Mouse (Mus musculus): ENCODE measurements at regions not wholly inside any gene's neighbourhood (a gene's known extent, or its start where the extent isn't known, plus 50 kb on each side); places are given as distances from the start of the nearest gene placed in this dataset.
"Not testable (repeated sequence)": the region's sequence is repeated elsewhere in the genome, so short reads cannot be mapped to it uniquely, and the experiment has no call there.

DNA sequence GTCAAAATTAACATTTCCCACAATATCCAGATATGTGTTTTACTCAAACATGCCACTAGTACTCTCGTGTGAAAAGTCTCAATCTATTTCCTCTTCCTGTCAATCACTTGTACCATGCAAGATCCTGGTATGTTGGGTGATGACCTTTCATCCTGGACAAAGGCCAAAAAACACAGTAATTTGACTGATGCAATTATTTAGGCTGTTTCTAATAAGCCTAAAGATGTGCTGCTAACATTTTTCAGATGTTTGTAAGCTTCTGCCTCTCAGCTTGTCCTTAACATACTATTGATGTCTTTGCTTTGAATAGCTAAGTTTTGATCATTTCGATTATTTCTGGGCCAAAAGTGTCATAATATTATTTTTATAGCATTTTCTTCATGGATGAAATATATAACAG is 418.4 kb upstream of the Arrdc4 start:
- Histone ChIP-seq H3K27me3 (ENCODE audit: insufficient read depth, low read length) (no peaks in the 10 kb centered on the region), H3K4me1 (replicated peaks; ENCODE audit: low read depth, low read length) (no peaks in the 10 kb centered on the region), H3K36me3 (ENCODE audit: insufficient read depth, low read length) (no peaks in the 10 kb centered on the region), H3K4me3 (replicated peaks; ENCODE audit: low read length) (no peak overlapping the region), H3K9me3 (ENCODE audit: low read length) (no peaks in the 10 kb centered on the region)
- no peak for TF ChIP-seq NANOG (IDR thresholded peaks at IDR 0.05; ENCODE audit: borderline replicate concordance, low read length)
- TF ChIP-seq CTCF (conservative IDR thresholded peaks at IDR 0.05; ENCODE audit: low read length), result no peak
- TF ChIP-seq POU5F1 (IDR thresholded peaks at IDR 0.05; ENCODE audit: borderline replicate concordance, low read length), result no peak

DNA sequence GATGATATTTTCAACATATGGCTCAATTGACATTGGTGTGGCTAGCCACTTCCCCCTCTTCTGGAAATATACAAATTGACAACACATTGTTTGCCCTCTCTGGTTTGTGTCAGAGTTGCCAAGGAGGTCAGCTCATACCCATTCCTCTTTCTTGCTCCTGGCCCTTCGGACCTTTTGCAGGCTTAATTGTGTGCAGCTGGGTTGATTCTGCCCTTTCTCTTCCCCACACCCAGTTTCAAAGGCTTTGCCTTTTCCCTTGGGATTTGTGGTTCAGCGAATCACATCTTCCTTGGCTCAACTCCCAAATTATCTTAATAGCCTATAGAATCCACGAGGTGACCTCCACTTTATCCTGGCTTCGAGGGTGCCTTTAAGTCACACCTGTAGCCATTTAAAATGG is 412.9 kb upstream of the Arrdc4 start:
- no peaks in the 10 kb centered on the region for H3K27me3 ChIP-seq (ENCODE audit: insufficient read depth, low read length)
- H3K36me3 ChIP-seq (ENCODE audit: insufficient read depth, low read length), result no peaks in the 10 kb centered on the region
- H3K9me3 ChIP-seq (ENCODE audit: low read length), result no peaks in the 10 kb centered on the region
- TF ChIP-seq POU5F1 (IDR thresholded peaks at IDR 0.05; ENCODE audit: borderline replicate concordance, low read length), result no peak
- no peak for TF ChIP-seq CTCF (conservative IDR thresholded peaks at IDR 0.05; ENCODE audit: low read length)
- no peak for TF ChIP-seq NANOG (IDR thresholded peaks at IDR 0.05; ENCODE audit: borderline replicate concordance, low read length)
- no peak overlapping the region for H3K4me3 ChIP-seq (replicated peaks; ENCODE audit: low read length)
- no peaks in the 10 kb centered on the region for H3K4me1 ChIP-seq (replicated peaks; ENCODE audit: low read depth, low read length)

DNA sequence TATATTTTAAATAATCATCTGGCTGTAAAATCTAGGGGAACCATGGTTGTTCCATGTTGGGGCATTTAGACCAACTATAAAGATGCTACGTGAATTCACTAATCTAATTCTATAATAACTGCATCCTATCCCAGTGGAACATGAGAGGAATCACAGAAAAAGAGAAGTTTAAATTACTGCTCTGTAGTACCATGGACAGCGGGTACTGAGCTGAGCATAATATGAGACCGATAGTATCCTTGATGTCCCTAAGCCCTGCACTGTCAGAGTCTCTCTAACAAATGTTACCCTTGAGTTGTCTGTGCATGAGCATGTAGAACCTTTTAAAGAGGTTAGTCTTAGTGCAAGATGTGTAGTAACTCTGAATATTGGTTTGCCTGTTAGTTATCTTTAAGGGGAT is 393.3 kb upstream of the Arrdc4 start:
- H3K27me3 ChIP-seq (ENCODE audit: insufficient read depth, low read length), result no peaks in the 10 kb centered on the region
- no peak for TF ChIP-seq NANOG (IDR thresholded peaks at IDR 0.05; ENCODE audit: borderline replicate concordance, low read length)
- TF ChIP-seq CTCF (conservative IDR thresholded peaks at IDR 0.05; ENCODE audit: low read length), result no peak
- TF ChIP-seq POU5F1 (IDR thresholded peaks at IDR 0.05; ENCODE audit: borderline replicate concordance, low read length), result no peak
- H3K9me3 ChIP-seq (ENCODE audit: low read length), result no peaks in the 10 kb centered on the region
- H3K4me1 ChIP-seq (replicated peaks; ENCODE audit: low read depth, low read length), result no peaks in the 10 kb centered on the region
- no peaks in the 10 kb centered on the region for H3K36me3 ChIP-seq (ENCODE audit: insufficient read depth, low read length)
- no peak overlapping the region for H3K4me3 ChIP-seq (replicated peaks; ENCODE audit: low read length)

DNA sequence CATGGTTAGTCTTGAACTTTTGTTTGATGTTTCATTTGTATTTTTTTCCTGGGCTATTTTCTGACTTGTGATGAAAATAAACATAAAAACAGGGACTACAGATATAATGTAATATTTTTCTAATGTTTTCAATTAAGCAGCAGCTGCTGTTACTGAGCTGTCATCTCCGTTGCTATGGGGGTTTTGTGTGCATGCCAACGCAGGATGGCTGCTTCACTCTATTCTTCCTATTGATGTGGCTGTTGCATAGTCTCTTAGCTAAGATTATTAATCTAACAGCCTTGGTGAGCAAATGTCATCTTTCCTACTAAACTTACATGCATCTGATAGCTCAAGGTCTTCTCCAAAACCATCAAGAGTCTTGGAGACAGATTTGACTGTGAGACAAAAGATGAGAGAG is 384.4 kb upstream of the Arrdc4 start:
- TF ChIP-seq POU5F1 (IDR thresholded peaks at IDR 0.05; ENCODE audit: borderline replicate concordance, low read length) (no peak), NANOG (IDR thresholded peaks at IDR 0.05; ENCODE audit: borderline replicate concordance, low read length) (no peak), CTCF (conservative IDR thresholded peaks at IDR 0.05; ENCODE audit: low read length) (no peak)
- H3K4me3 ChIP-seq (replicated peaks; ENCODE audit: low read length), result no peak overlapping the region
- no peaks in the 10 kb centered on the region for H3K27me3 ChIP-seq (ENCODE audit: insufficient read depth, low read length)
- no peaks in the 10 kb centered on the region for H3K36me3 ChIP-seq (ENCODE audit: insufficient read depth, low read length)
- no peaks in the 10 kb centered on the region for H3K4me1 ChIP-seq (replicated peaks; ENCODE audit: low read depth, low read length)
- H3K9me3 ChIP-seq (ENCODE audit: low read length), result no peaks in the 10 kb centered on the region

DNA sequence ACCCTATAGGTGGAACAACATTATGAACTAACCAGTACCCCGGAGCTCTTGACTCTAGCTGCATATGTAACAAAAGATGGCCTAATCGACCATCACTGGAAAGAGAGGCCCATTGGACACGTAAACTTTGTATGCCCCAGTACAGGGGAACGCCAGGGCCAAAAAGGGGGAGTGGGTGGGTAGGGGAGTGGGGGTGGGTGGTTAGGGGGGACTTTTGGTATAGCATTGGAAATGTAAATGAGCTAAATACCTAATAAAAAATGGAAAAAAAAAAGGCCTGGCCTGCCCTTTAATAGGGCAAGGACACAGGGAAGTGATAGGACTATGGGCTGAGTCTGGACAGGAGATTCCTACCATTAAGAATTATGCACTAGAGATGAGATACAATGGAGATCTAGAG is 352.7 kb upstream of the Arrdc4 start:
- H3K36me3 ChIP-seq (ENCODE audit: insufficient read depth, low read length); H3K4me3 ChIP-seq (replicated peaks; ENCODE audit: low read length); H3K27me3 ChIP-seq (ENCODE audit: insufficient read depth, low read length); H3K4me1 ChIP-seq (replicated peaks; ENCODE audit: low read depth, low read length); H3K9me3 ChIP-seq (ENCODE audit: low read length): not testable (repeated sequence)

DNA sequence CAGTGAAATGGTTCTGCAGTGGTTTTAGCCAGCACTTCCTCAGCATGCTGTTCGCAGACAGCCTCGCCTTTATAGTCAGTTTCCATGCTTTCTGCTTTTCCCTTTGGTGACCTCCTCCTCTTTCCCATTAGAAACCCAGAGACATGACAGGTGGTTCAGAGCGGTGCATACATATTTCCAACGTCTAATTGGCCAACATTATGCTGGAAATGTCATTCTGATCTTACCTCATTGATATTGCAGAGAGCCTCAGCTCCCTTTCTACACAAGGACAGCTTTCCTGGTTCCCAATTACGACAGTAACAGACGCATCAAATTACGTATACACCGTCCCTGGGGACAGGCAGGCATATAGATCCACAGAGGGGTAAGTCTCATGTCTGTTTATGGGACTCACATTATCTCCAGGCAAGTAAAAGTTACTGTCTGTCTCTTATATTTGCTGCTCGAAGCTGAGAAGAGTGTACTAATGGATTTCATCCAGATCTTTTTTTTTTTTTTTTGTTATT is 348.6 kb upstream of the Arrdc4 start:
- no peaks in the 10 kb centered on the region for H3K4me1 ChIP-seq (replicated peaks; ENCODE audit: low read depth, low read length)
- H3K9me3 ChIP-seq (ENCODE audit: low read length), result no peaks in the 10 kb centered on the region
- TF ChIP-seq POU5F1 (IDR thresholded peaks at IDR 0.05; ENCODE audit: borderline replicate concordance, low read length), result no peak
- TF ChIP-seq NANOG (IDR thresholded peaks at IDR 0.05; ENCODE audit: borderline replicate concordance, low read length), result no peak
- no peak for TF ChIP-seq CTCF (conservative IDR thresholded peaks at IDR 0.05; ENCODE audit: low read length)
- no peaks in the 10 kb centered on the region for H3K36me3 ChIP-seq (ENCODE audit: insufficient read depth, low read length)
- H3K4me3 ChIP-seq (replicated peaks; ENCODE audit: low read length), result no peak overlapping the region
- no peaks in the 10 kb centered on the region for H3K27me3 ChIP-seq (ENCODE audit: insufficient read depth, low read length)

DNA sequence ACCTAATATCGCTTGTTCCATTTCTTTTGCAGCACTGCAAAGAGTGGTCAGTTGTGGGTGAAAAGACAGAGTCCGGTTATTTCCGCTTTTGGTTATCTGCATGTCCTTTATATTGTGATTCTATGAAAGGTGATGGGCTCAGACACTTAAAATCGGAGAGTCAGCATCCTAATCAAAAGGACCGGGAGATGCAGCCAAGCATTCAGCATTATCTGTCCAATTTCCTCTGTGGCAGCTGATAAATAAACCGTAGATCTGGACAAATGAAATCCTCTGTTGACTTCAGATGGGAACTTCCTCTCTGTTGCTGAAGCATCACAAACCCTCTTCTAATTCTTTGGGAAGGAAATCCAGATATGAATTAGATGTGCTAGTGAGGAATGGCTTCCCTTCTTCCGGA is 325.7 kb upstream of the Arrdc4 start:
- Histone ChIP-seq H3K9me3 (ENCODE audit: low read length) (no peaks in the 10 kb centered on the region), H3K4me3 (replicated peaks; ENCODE audit: low read length) (no peak overlapping the region), H3K36me3 (ENCODE audit: insufficient read depth, low read length) (no peaks in the 10 kb centered on the region), H3K4me1 (replicated peaks; ENCODE audit: low read depth, low read length) (no peaks in the 10 kb centered on the region), H3K27me3 (ENCODE audit: insufficient read depth, low read length) (no peaks in the 10 kb centered on the region)
- TF ChIP-seq POU5F1 (IDR thresholded peaks at IDR 0.05; ENCODE audit: borderline replicate concordance, low read length) (no peak), CTCF (conservative IDR thresholded peaks at IDR 0.05; ENCODE audit: low read length) (no peak), NANOG (IDR thresholded peaks at IDR 0.05; ENCODE audit: borderline replicate concordance, low read length) (no peak)

DNA sequence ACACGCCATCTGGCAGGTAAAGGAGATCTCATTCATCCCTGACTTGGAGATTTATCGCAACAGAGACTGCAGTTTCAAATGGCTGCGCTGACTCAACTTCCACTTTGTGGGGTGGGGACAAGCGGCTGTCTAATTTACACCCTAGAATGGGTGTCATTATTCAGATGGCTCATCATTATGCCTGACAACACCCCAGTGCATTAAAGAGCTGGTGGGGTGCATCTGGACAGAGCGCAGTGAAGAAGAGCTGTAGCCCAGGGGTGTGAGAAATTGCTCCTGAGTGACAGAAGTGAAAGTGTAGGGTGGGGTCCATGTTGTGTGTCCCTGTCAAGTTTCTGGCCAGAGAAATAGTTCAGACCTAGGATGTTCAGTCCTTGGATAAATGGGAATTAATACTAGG is 314.0 kb upstream of the Arrdc4 start:
- no peak overlapping the region for H3K4me3 ChIP-seq (replicated peaks; ENCODE audit: low read length)
- no peaks in the 10 kb centered on the region for H3K36me3 ChIP-seq (ENCODE audit: insufficient read depth, low read length)
- H3K9me3 ChIP-seq (ENCODE audit: low read length), result no peaks in the 10 kb centered on the region
- H3K27me3 ChIP-seq (ENCODE audit: insufficient read depth, low read length), result no peaks in the 10 kb centered on the region
- H3K4me1 ChIP-seq (replicated peaks; ENCODE audit: low read depth, low read length), result no peaks in the 10 kb centered on the region
- TF ChIP-seq CTCF (conservative IDR thresholded peaks at IDR 0.05; ENCODE audit: low read length), result no peak
- TF ChIP-seq NANOG (IDR thresholded peaks at IDR 0.05; ENCODE audit: borderline replicate concordance, low read length), result no peak
- TF ChIP-seq POU5F1 (IDR thresholded peaks at IDR 0.05; ENCODE audit: borderline replicate concordance, low read length), result no peak

DNA sequence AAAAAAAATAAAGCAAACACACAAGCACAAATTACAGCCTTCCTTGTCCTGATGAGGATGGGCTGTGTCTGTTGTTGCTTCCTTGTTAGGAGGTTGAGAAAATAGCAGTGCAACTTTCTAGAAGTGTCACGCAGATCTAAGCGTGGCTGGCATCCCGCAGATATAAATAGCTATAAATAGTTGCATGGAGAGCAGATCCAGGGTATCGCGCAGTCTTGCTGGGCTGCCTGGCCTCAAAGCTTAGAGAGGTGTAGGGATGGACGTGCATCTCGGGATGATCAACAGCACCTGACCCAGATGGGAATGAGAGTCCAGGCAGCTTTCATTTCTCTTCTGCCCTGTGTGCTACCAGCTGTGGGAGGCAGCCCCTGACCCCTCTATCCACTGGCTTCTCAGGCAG is 313.5 kb upstream of the Arrdc4 start:
- Histone ChIP-seq H3K9me3 (ENCODE audit: low read length) (no peaks in the 10 kb centered on the region), H3K36me3 (ENCODE audit: insufficient read depth, low read length) (no peaks in the 10 kb centered on the region), H3K27me3 (ENCODE audit: insufficient read depth, low read length) (no peaks in the 10 kb centered on the region), H3K4me1 (replicated peaks; ENCODE audit: low read depth, low read length) (no peaks in the 10 kb centered on the region), H3K4me3 (replicated peaks; ENCODE audit: low read length) (no peak overlapping the region)
- TF ChIP-seq POU5F1 (IDR thresholded peaks at IDR 0.05; ENCODE audit: borderline replicate concordance, low read length) (no peak), NANOG (IDR thresholded peaks at IDR 0.05; ENCODE audit: borderline replicate concordance, low read length) (no peak), CTCF (conservative IDR thresholded peaks at IDR 0.05; ENCODE audit: low read length) (no peak)
